Mouse (Mus musculus): Measurements from ENCODE around the gene Fam222a. TPM values are rescaled to one million over a fixed set of nuclear protein-coding genes. Genes with fewer than 3 reads are reported as not detected.

Fam222a gene
- total and polyA plus RNA-seq, 2 experiments from 2014 or later: 1.3 to 5.0 TPM

DNA sequence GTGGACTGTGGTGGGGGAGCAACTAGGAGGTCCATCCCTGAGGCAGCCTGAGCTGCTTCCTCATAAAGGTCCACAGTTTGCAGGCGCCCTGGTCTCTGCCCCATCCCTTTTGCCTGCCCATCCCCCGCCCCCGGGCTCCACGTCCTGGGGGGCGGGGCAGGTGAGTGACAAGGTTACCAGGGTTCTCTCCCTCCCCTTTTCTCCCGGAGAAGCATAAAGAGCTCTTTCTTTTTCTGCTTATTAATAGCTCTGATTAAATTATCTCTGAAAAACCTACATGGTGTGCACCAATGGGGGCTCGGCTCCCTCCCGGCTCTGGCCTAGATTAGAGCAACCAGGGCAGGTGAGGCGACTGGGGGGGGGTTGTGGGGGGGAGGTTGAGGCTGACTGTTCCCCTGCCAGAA is 7.3 kb upstream of the Fam222a start:
- TF ChIP-seq EP300 (IDR thresholded peaks at IDR 0.05; ENCODE audit: low read depth) (no peak), CTCF (IDR thresholded peaks at IDR 0.05; ENCODE audit: low read depth) (no peak)
- Histone ChIP-seq H3K27me3 (ENCODE audit: control insufficient read depth, insufficient read depth, low read length) (no peaks in the 10 kb centered on the region), H3K4me2 (ENCODE audit: low read depth, low read length) (peak overlapping the region; percentile 40), H3K4me3 (ENCODE audit: low read depth, low read length) (no peak overlapping the region), H3K4me1 (ENCODE audit: control insufficient read depth, insufficient read depth) (peaks cover 9% of the 10 kb centered on the region; the same call in 1 of the 2 replicates), H3K27ac (ENCODE audit: low read depth) (no peak overlapping the region), H3K9ac (replicated peaks; ENCODE audit: low read depth, low read length) (no peak overlapping the region), H3K9me3 (replicated peaks; ENCODE audit: control insufficient read depth, low read length) (peaks cover 8% of the 10 kb centered on the region; the same call in 1 of the 2 replicates), H3K36me3 (replicated peaks; ENCODE audit: control insufficient read depth, insufficient read depth, low read length) (no peaks in the 10 kb centered on the region)
- 11% methylated on average over 9 of the region's 9 CpGs for WGBS
- ATAC-seq (ENCODE audit: insufficient read depth, low read depth) (peak; percentile 42; the same call in 1 of the 2 replicates), DNase-seq (ENCODE audit: low spot score) (no peak)

DNA sequence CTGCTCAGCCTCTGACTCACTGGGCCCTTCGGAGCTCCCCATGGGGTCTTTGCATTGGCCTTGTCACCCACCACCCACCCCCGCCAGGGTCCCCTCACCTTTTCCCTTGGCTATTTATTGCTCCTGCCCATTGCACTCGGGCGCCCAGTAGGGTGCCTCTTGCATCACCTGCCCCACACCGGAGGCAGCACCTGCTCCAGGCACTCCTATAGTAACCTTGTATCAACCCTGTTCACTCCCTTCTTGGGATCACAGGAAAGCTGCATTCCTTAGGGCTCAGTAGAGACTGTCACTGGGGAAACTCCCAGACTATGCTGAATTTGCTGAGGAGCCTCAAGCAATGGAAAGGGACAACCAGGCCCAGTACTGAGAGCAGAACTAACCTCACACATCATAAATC is 6.9 kb upstream of the Fam222a start:
- H3K4me2 ChIP-seq (ENCODE audit: low read depth, low read length): peak overlapping the region; percentile 40
- 48% methylated on average over 5 of the region's 5 CpGs for WGBS
- H3K27me3 ChIP-seq (ENCODE audit: control insufficient read depth, insufficient read depth, low read length): no peaks in the 10 kb centered on the region
- H3K9ac ChIP-seq (replicated peaks; ENCODE audit: low read depth, low read length): no peak overlapping the region
- no peak overlapping the region for H3K27ac ChIP-seq (ENCODE audit: low read depth)
- ATAC-seq (ENCODE audit: insufficient read depth, low read depth) (no peak), DNase-seq (ENCODE audit: low spot score) (no peak)
- no peaks in the 10 kb centered on the region for H3K36me3 ChIP-seq (replicated peaks; ENCODE audit: control insufficient read depth, insufficient read depth, low read length)
- peaks cover 9% of the 10 kb centered on the region; the same call in 1 of the 2 replicates for H3K4me1 ChIP-seq (ENCODE audit: control insufficient read depth, insufficient read depth)
- peaks cover 8% of the 10 kb centered on the region; the same call in 1 of the 2 replicates for H3K9me3 ChIP-seq (replicated peaks; ENCODE audit: control insufficient read depth, low read length)
- H3K4me3 ChIP-seq (ENCODE audit: low read depth, low read length): no peak overlapping the region
- TF ChIP-seq CTCF (IDR thresholded peaks at IDR 0.05; ENCODE audit: low read depth) (no peak), EP300 (IDR thresholded peaks at IDR 0.05; ENCODE audit: low read depth) (no peak)

DNA sequence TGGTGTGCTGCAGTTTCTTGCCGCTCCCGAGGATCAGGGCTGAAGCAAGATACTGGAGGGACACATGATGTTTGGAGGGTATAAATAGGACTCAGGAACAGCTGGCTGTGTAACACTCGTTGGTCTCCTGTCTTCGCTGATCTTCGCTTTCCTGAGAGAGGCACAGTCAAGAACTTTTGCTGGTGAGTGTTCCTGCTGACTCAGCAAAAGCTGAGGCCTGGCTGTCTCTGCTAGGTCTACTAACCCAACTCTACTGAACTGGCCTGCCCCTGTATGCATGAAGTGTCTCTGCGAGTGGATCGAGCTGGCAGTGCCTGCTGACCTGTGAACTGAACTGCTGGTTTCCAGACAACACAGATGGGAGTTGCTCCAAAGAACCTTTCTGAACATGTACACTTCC is 3.8 kb upstream of the Fam222a start:
- ATAC-seq (ENCODE audit: insufficient read depth, low read depth): no peak
- Histone ChIP-seq H3K4me3 (ENCODE audit: low read depth, low read length) (no peak overlapping the region), H3K27ac (ENCODE audit: low read depth) (no peak overlapping the region), H3K9ac (replicated peaks; ENCODE audit: low read depth, low read length) (no peak overlapping the region), H3K4me1 (ENCODE audit: control insufficient read depth, insufficient read depth) (peaks cover 12% of the 10 kb centered on the region; the same call in 1 of the 2 replicates), H3K4me2 (ENCODE audit: low read depth, low read length) (no peak overlapping the region), H3K27me3 (ENCODE audit: control insufficient read depth, insufficient read depth, low read length) (peaks cover 5% of the 10 kb centered on the region; the same call in 1 of the 2 replicates), H3K36me3 (replicated peaks; ENCODE audit: control insufficient read depth, insufficient read depth, low read length) (no peaks in the 10 kb centered on the region), H3K9me3 (replicated peaks; ENCODE audit: control insufficient read depth, low read length) (peaks cover 8% of the 10 kb centered on the region; the same call in 1 of the 2 replicates)
- WGBS: 83% methylated on average over 7 of the region's 7 CpGs
- TF ChIP-seq CTCF (IDR thresholded peaks at IDR 0.05; ENCODE audit: low read depth): no peak
- TF ChIP-seq EP300 (IDR thresholded peaks at IDR 0.05; ENCODE audit: low read depth): no peak
- DNase-seq (ENCODE audit: low spot score): no peak

DNA sequence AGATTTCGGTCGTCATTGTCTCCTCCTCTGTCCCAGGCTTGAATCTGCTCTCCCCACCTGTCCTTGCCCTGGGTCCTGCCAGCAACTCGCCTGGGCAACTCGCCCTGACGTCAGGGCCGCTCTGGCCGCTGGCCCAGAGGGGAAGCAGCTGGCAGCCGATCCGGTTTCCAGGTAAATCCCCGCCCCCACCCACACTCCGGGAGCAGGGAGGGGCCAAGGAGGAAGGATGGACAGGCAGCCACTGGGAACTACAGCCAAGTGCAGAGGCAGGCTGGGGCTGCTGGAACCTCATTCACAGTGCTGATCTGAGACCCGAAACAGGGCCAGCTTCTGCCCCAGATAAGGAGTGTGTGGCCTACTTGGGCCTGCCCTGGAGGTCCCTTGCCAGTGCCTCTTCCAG is 2.5 kb upstream of the Fam222a start:
- no peak overlapping the region; the same call in 1 of the 2 replicates for H3K9ac ChIP-seq (replicated peaks; ENCODE audit: low read depth, low read length)
- no peak for TF ChIP-seq EP300 (IDR thresholded peaks at IDR 0.05; ENCODE audit: low read depth)
- no peak for TF ChIP-seq CTCF (IDR thresholded peaks at IDR 0.05; ENCODE audit: low read depth)
- no peaks in the 10 kb centered on the region for H3K36me3 ChIP-seq (replicated peaks; ENCODE audit: control insufficient read depth, insufficient read depth, low read length)
- 5% methylated on average over 12 of the region's 12 CpGs for WGBS
- peaks cover 8% of the 10 kb centered on the region; the same call in 1 of the 2 replicates for H3K9me3 ChIP-seq (replicated peaks; ENCODE audit: control insufficient read depth, low read length)
- no peak overlapping the region; the same call in 1 of the 2 replicates for H3K4me2 ChIP-seq (ENCODE audit: low read depth, low read length)
- peaks cover 19% of the 10 kb centered on the region; the same call in 1 of the 2 replicates for H3K4me1 ChIP-seq (ENCODE audit: control insufficient read depth, insufficient read depth)
- ATAC-seq (ENCODE audit: insufficient read depth, low read depth): no peak
- peaks cover 11% of the 10 kb centered on the region; the same call in 1 of the 2 replicates for H3K27me3 ChIP-seq (ENCODE audit: control insufficient read depth, insufficient read depth, low read length)
- no peak for DNase-seq (ENCODE audit: low spot score)
- H3K4me3 ChIP-seq (ENCODE audit: low read depth, low read length): no peak overlapping the region
- H3K27ac ChIP-seq (ENCODE audit: low read depth): no peak overlapping the region

DNA sequence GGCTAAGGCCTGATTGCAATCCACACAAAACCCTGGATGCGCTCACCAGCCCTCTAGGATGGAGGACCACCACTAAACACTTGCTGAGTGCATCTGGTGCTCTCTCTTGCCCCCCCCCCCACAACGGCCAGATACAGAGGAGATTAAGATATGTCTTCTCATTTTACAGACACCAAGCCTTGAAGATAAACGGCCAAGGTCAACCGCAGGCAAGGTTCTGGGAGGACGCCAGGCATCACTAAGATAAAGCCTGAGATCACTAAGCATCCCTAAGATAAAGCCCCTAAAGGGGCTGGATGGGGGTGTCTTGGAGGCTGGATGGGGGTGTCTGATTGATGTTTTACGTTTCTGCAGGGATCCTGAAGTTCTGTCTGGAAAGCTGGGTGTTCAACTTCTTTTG is 2.1 kb upstream of the Fam222a start:
- Histone ChIP-seq H3K4me2 (ENCODE audit: low read depth, low read length) (no peak overlapping the region), H3K4me3 (ENCODE audit: low read depth, low read length) (no peak overlapping the region), H3K4me1 (ENCODE audit: control insufficient read depth, insufficient read depth) (peaks cover 18% of the 10 kb centered on the region), H3K36me3 (replicated peaks; ENCODE audit: control insufficient read depth, insufficient read depth, low read length) (no peaks in the 10 kb centered on the region), H3K9me3 (replicated peaks; ENCODE audit: control insufficient read depth, low read length) (peaks cover 8% of the 10 kb centered on the region; the same call in 1 of the 2 replicates), H3K9ac (replicated peaks; ENCODE audit: low read depth, low read length) (no peak overlapping the region), H3K27me3 (ENCODE audit: control insufficient read depth, insufficient read depth, low read length) (peaks cover 16% of the 10 kb centered on the region; the same call in 1 of the 2 replicates), H3K27ac (ENCODE audit: low read depth) (no peak overlapping the region)
- no peak for TF ChIP-seq EP300 (IDR thresholded peaks at IDR 0.05; ENCODE audit: low read depth)
- 34% methylated on average over 6 of the region's 6 CpGs for WGBS
- DNase-seq (ENCODE audit: low spot score) (no peak), ATAC-seq (ENCODE audit: insufficient read depth, low read depth) (no peak)

DNA sequence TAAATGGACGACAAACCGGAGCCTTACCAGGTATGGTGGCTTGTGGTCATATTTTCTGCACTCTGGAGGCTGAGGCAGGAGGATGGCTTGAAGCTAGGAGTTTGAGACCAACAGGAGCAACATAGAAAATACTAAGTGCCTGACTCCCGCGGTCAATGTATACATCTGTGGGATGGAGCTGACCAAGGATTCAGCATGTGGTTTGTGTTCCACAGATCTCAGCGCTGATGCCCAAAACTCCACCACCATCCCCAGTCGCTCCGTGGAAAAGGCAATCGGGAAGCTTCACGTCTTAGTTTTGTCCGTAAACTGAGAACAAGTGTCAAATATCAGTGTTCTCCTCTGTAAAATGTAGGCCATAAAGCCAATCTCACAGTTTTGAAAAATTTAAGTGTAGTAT is 1.4 kb upstream of the Fam222a start:
- no peak for ATAC-seq (ENCODE audit: insufficient read depth, low read depth)
- Histone ChIP-seq H3K4me1 (ENCODE audit: control insufficient read depth, insufficient read depth) (peaks cover 23% of the 10 kb centered on the region), H3K27ac (ENCODE audit: low read depth) (no peak overlapping the region), H3K27me3 (ENCODE audit: control insufficient read depth, insufficient read depth, low read length) (peaks cover 23% of the 10 kb centered on the region; the same call in 1 of the 2 replicates), H3K36me3 (replicated peaks; ENCODE audit: control insufficient read depth, insufficient read depth, low read length) (no peaks in the 10 kb centered on the region), H3K4me3 (ENCODE audit: low read depth, low read length) (no peak overlapping the region), H3K9me3 (replicated peaks; ENCODE audit: control insufficient read depth, low read length) (peaks cover 8% of the 10 kb centered on the region; the same call in 1 of the 2 replicates), H3K9ac (replicated peaks; ENCODE audit: low read depth, low read length) (no peak overlapping the region), H3K4me2 (ENCODE audit: low read depth, low read length) (no peak overlapping the region; the same call in 1 of the 2 replicates)
- WGBS: 83% methylated on average over 10 of the region's 10 CpGs
- no peak for DNase-seq (ENCODE audit: low spot score)
- TF ChIP-seq EP300 (IDR thresholded peaks at IDR 0.05; ENCODE audit: low read depth) (no peak), CTCF (IDR thresholded peaks at IDR 0.05; ENCODE audit: low read depth) (no peak)

Measured in heart, postnatal 0 days (tissue).